Mouse (Mus musculus) C2C12 (cell line): Measurements from ENCODE around the gene Atp1b2. TPM values are rescaled to one million over a fixed set of nuclear protein-coding genes. Genes with fewer than 3 reads are reported as not detected.

Source experiments
- microRNA-seq: library from miRNA; unstranded; fragments of <30 nt; microRNA quantifications from one replicate; pipeline ENCODE4, GENCODE M21; 2019; ENCODE audit warnings: borderline microRNAs expressed
- polyA plus RNA-seq: library from polyadenylated mRNA; unstranded; fragments of >200 nt; fragmentation: generic; extraction: Trizol; gene quantifications from one replicate; pipeline ENCODE4 v1.2.1, GENCODE M21; 2012; ENCODE audit warnings: missing spikeins

Gene Atp1b2
- polyA plus RNA-seq, 1 experiment: 0.20 TPM

Small RNAs within 50 kb of the gene (microRNA-seq; reads per million reads assigned to microRNA genes)
- gene Mir467f: not detected

Other genes with a start within 250 kb of the Atp1b2 start
- gene Chd3, start 236.5 kb downstream of the Atp1b2 start, polyA plus RNA-seq: 100 TPM
- gene Naa38, start 210.5 kb downstream of the Atp1b2 start, polyA plus RNA-seq: 229 TPM
- 22.8 TPM for gene Cyb5d1, start 210.3 kb downstream of the Atp1b2 start, polyA plus RNA-seq
- gene Tmem88, start 207.7 kb downstream of the Atp1b2 start, polyA plus RNA-seq: 0.16 TPM
- gene Kdm6b, start 192.3 kb downstream of the Atp1b2 start, polyA plus RNA-seq: 9.0 TPM
- 0.14 TPM for gene Dnah2, start 56.8 kb downstream of the Atp1b2 start, polyA plus RNA-seq
- 0.61 TPM for gene Efnb3, start 45.7 kb downstream of the Atp1b2 start, polyA plus RNA-seq
- gene Wrap53, start 25.7 kb downstream of the Atp1b2 start, polyA plus RNA-seq: 21.9 TPM
- 226 TPM for gene Trp53, start 25.6 kb downstream of the Atp1b2 start, polyA plus RNA-seq
- gene Shbg, start 12.0 kb upstream of the Atp1b2 start, polyA plus RNA-seq: 0.18 TPM
- gene Sat2, start 16.1 kb upstream of the Atp1b2 start, polyA plus RNA-seq: 3.8 TPM
- 96.0 TPM for gene Fxr2, start 27.0 kb upstream of the Atp1b2 start, polyA plus RNA-seq
- gene Sox15, start 49.4 kb upstream of the Atp1b2 start, polyA plus RNA-seq: 0.08 TPM
- gene Mpdu1, start 56.7 kb upstream of the Atp1b2 start, polyA plus RNA-seq: 95.8 TPM
- 1.5 TPM for gene Cd68, start 60.2 kb upstream of the Atp1b2 start, polyA plus RNA-seq
- 1,304 TPM for gene Eif4a1, start 66.5 kb upstream of the Atp1b2 start, polyA plus RNA-seq
- gene Senp3, start 76.1 kb upstream of the Atp1b2 start, polyA plus RNA-seq: 89.0 TPM
- 0.28 TPM for gene Tnfsf13, start 79.8 kb upstream of the Atp1b2 start, polyA plus RNA-seq
- gene Tnfsf12, start 89.9 kb upstream of the Atp1b2 start, polyA plus RNA-seq: 6.4 TPM
- 1.5 TPM for gene Tnfsfm13, start 90.2 kb upstream of the Atp1b2 start, polyA plus RNA-seq
- 84.2 TPM for gene Polr2a, start 152.7 kb upstream of the Atp1b2 start, polyA plus RNA-seq
- gene Slc35g3, start 156.0 kb upstream of the Atp1b2 start, polyA plus RNA-seq: 0.08 TPM
- gene Zbtb4, start 160.0 kb upstream of the Atp1b2 start, polyA plus RNA-seq: 3.0 TPM
- 37.7 TPM for gene Chrnb1, start 190.0 kb upstream of the Atp1b2 start, polyA plus RNA-seq
- 4.2 TPM for gene Fgf11, start 195.9 kb upstream of the Atp1b2 start, polyA plus RNA-seq
- 0.32 TPM for gene Tmem102, start 199.7 kb upstream of the Atp1b2 start, polyA plus RNA-seq
- not detected for gene Gm39566, start 209.4 kb upstream of the Atp1b2 start, polyA plus RNA-seq
- gene Spem2, start 212.5 kb upstream of the Atp1b2 start, polyA plus RNA-seq: not detected
- gene Spem1, start 216.2 kb upstream of the Atp1b2 start, polyA plus RNA-seq: not detected
- 10.7 TPM for gene Nlgn2, start 231.8 kb upstream of the Atp1b2 start, polyA plus RNA-seq
- gene Tmem256, start 232.6 kb upstream of the Atp1b2 start, polyA plus RNA-seq: 260 TPM
- 82.7 TPM for gene Plscr3, start 240.4 kb upstream of the Atp1b2 start, polyA plus RNA-seq